Mouse (Mus musculus) liver, postnatal 0 days (tissue): ENCODE measurements at regions not wholly inside any gene's neighbourhood (a gene's known extent, or its start where the extent isn't known, plus 50 kb on each side); places are given as distances from the start of the nearest gene placed in this dataset.

Source experiments
- CTCF ChIP-seq: sonication (generic); IDR thresholded peaks from 2 replicates; pipeline ENCODE4 v1.5.1; 2016; ENCODE audit warnings: antibody characterized with exemption, low read depth
- EP300 ChIP-seq: IDR thresholded peaks from 2 replicates; pipeline ENCODE4 v1.6.1; 2016; ENCODE audit warnings: antibody characterized with exemption, low read depth, mild to moderate bottlenecking

GRCm38 (mm10) chr6:92304109-92304508 lies 59.7 kb upstream of the Trh start:
- no peak for TF ChIP-seq CTCF
- TF ChIP-seq EP300 = no peak
